Mouse (Mus musculus): ENCODE measurements around the gene Lsm4.

DNA sequence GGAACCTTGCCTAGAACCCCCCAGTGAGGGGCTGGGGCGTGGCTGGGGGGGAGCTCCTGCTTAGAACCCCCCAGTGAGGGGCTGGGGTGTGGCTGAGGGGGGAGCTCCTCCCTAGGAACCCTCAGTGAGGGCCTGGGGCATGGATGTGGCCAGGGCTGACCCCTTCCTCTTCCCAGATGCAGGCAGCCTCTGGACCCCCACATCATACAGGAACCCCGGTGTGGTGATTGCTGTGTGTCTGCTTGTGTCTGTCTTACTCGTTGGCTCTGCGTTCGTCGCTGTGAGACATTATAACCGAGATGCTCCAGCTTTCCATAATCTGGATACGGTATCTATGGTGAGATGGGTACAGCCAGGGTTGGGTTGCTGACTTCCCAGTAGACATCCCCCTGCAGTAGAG is 48.6 kb downstream of the Lsm4 start:
- TF ChIP-seq CHD1 (IDR thresholded peaks at IDR 0.05; ENCODE audit: low read depth, low read length): no peak
- TF ChIP-seq TCF12 (IDR thresholded peaks at IDR 0.05; ENCODE audit: low read depth, low read length): no peak
- TF ChIP-seq CTCF (IDR thresholded peaks at IDR 0.05 in 2 of 3, conservative IDR thresholded peaks at IDR 0.05 in 1 of 3; ENCODE audit: control insufficient read depth in 1 of 3, insufficient read depth in 1 of 3, low read depth in 2 of 3, low read length in 3 of 3, poor library complexity in 1 of 3, severe bottlenecking in 1 of 3): no peak
- no peak for TF ChIP-seq POLR2AphosphoS2 (IDR thresholded peaks at IDR 0.05; ENCODE audit: low read length)
- no peak for TF ChIP-seq GATA1 (IDR thresholded peaks at IDR 0.05; ENCODE audit: low read depth, low read length)

Measured in MEL (cell line).